Mouse (Mus musculus): ENCODE data around the gene Slc46a2.

GRCm38 (mm10) chr4:59886281-59886680 lies 28.6 kb downstream of the Slc46a2 start:
- TF ChIP-seq CTCF (IDR thresholded peaks at IDR 0.05; ENCODE audit: low read depth, low read length) (no peak), TAL1 (conservative IDR thresholded peaks at IDR 0.05; ENCODE audit: low read depth, low read length) (no peak), GATA1 (IDR thresholded peaks at IDR 0.05; ENCODE audit: borderline replicate concordance, low read length) (no peak), GATA2 (IDR thresholded peaks at IDR 0.05; ENCODE audit: borderline replicate concordance, low read depth, low read length) (no peak)
